Mouse (Mus musculus) spleen, adult 2 months (tissue): Measurements from ENCODE around the gene Gm17387. TPM values are rescaled to one million over a fixed set of nuclear protein-coding genes. Genes with fewer than 3 reads are reported as not detected.

Experiments used
- DNase-seq, 2 experiments: peaks; one replicate each; pipeline versions ENCODE4 v3.0.0 to v3.0.0-alpha.2; 2012 to 2021; ENCODE audit warnings: low spot score in 2 of 2, low read depth in 1 of 2
- H3K27ac ChIP-seq: fragments of 200-500 bp; 2 replicates; pipeline ENCODE4 v1.5.1; 2012; ENCODE audit warnings: low read length, inconsistent platforms; ENCODE audit not compliant: insufficient read depth
- H3K27me3 ChIP-seq: fragments of 200-500 bp; 2 replicates; pipeline ENCODE4 v1.6.1; 2012; ENCODE audit warnings: mild to moderate bottlenecking, moderate library complexity, low read length, inconsistent platforms; ENCODE audit not compliant: control insufficient read depth, insufficient read depth
- H3K36me3 ChIP-seq: fragments of 200-500 bp; 2 replicates; pipeline ENCODE4 v1.6.1; 2012; ENCODE audit warnings: mild to moderate bottlenecking, low read length, inconsistent platforms; ENCODE audit not compliant: control insufficient read depth, insufficient read depth
- H3K4me1 ChIP-seq: fragments of 200-500 bp; 2 replicates; pipeline ENCODE4 v1.6.1; 2011; ENCODE audit warnings: inconsistent platforms; ENCODE audit not compliant: control insufficient read depth, insufficient read depth, insufficient read length
- H3K4me3 ChIP-seq: fragments of 200-500 bp; 2 replicates; pipeline ENCODE4 v1.5.1; 2011; ENCODE audit warnings: mild to moderate bottlenecking, inconsistent platforms; ENCODE audit not compliant: insufficient read depth, insufficient read length; ENCODE audit errors: extremely low read depth
- CTCF ChIP-seq: fragments of 200-500 bp; IDR thresholded peaks from 2 replicates; pipeline ENCODE4 v1.5.1; 2011; ENCODE audit warnings: mild to moderate bottlenecking, inconsistent platforms; ENCODE audit not compliant: insufficient read depth, insufficient read length, insufficient replicate concordance; ENCODE audit errors: extremely low read depth
- POLR2A ChIP-seq: fragments of 200-500 bp; IDR thresholded peaks from 2 replicates; pipeline ENCODE4 v1.6.1; 2011; ENCODE audit warnings: low read depth, low read length, inconsistent platforms
- WGBS: fragments of 180-500 bp; shearing (Covaris S2); methylation state at CpG from one replicate; pipeline ENCODE4 v1.1.7; 2018; 5-methylcytosine and 5-hydroxymethylcytosine counted together
- polyA plus RNA-seq: library from polyadenylated mRNA; depleted of rRNA; stranded (reverse); fragments of >200 nt; gene quantifications from 2 replicates; pipeline ENCODE4 v1.2.3, GENCODE M21; 2012

The Gm17387 gene
- polyA plus RNA-seq, 1 experiment = not detected

- H3K36me3 ChIP-seq = no peaks in the 10 kb centered on the region
- DNase-seq = no peak
- H3K27me3 ChIP-seq = 0 out of 2 replicates have a peak, but pooled peaks cover 1% of the 10 kb centered on the region
- no peak for TF ChIP-seq CTCF
- TF ChIP-seq POLR2A = no peak
- no peak overlapping the region for H3K27ac ChIP-seq
- WGBS = 19% methylated on average over 6 of the region's 6 CpGs
- no peaks in the 10 kb centered on the region; the same call in 1 of the 2 replicates for H3K4me1 ChIP-seq
- H3K4me3 ChIP-seq = no peak overlapping the region
Measured at GRCm38 (mm10) chr7:141006446-141006845, 22.5 kb upstream of the Gm17387 start.

- Histone ChIP-seq H3K27me3 (0 out of 2 replicates have a peak, but pooled peaks cover 1% of the 10 kb centered on the region), H3K4me3 (no peak overlapping the region), H3K36me3 (no peaks in the 10 kb centered on the region), H3K27ac (no peak overlapping the region), H3K4me1 (no peaks in the 10 kb centered on the region; the same call in 1 of the 2 replicates)
- DNase-seq = no peak
- TF ChIP-seq CTCF = no peak
- no peak for TF ChIP-seq POLR2A
- WGBS = 69% methylated on average over 5 of the region's 5 CpGs
Measured at GRCm38 (mm10) chr7:141006914-141007313, 22.0 kb upstream of the Gm17387 start.

GRCm38 (mm10) chr7:141008312-141008761 lies 20.6 kb upstream of the Gm17387 start:
- no peak for TF ChIP-seq POLR2A
- DNase-seq = no peak
- Histone ChIP-seq H3K27ac (no peak overlapping the region), H3K4me3 (no peak overlapping the region), H3K4me1 (no peaks in the 10 kb centered on the region; the same call in 1 of the 2 replicates), H3K27me3 (0 out of 2 replicates have a peak, but pooled peaks cover 1% of the 10 kb centered on the region), H3K36me3 (no peaks in the 10 kb centered on the region)
- 19% methylated on average over 7 of the region's 7 CpGs for WGBS

GRCm38 (mm10) chr7:141008938-141009660 lies 19.8 kb upstream of the Gm17387 start:
- TF ChIP-seq CTCF (peak; percentile 73; the same call in 1 of the 2 replicates), POLR2A (no peak)
- peak overlapping the region; percentile 6; the same call in 1 of the 2 replicates for H3K27ac ChIP-seq
- H3K27me3 ChIP-seq = 0 out of 2 replicates have a peak, but pooled peaks cover 1% of the 10 kb centered on the region
- H3K4me1 ChIP-seq = no peaks in the 10 kb centered on the region; the same call in 1 of the 2 replicates
- peak; percentile 41 to 53 for DNase-seq
- H3K36me3 ChIP-seq = no peaks in the 10 kb centered on the region
- WGBS = 6% methylated on average over 20 of the region's 20 CpGs
- H3K4me3 ChIP-seq = no peak overlapping the region; the same call in 1 of the 2 replicates

GRCm38 (mm10) chr7:141009665-141010064 lies 19.3 kb upstream of the Gm17387 start:
- Histone ChIP-seq H3K4me1 (no peaks in the 10 kb centered on the region; the same call in 1 of the 2 replicates), H3K27ac (peak overlapping the region; percentile 44; the same call in 1 of the 2 replicates), H3K27me3 (0 out of 2 replicates have a peak, but pooled peaks cover 1% of the 10 kb centered on the region), H3K4me3 (peak overlapping the region; percentile 48), H3K36me3 (no peaks in the 10 kb centered on the region)
- 46% methylated on average over 9 of the region's 9 CpGs for WGBS
- no peak for DNase-seq
- TF ChIP-seq CTCF = no peak
- TF ChIP-seq POLR2A = no peak

GRCm38 (mm10) chr7:141010593-141010992 lies 18.3 kb upstream of the Gm17387 start, which contains the start of gene Ifitm3:
Ifitm3 (minus strand) TSS chr7:141010770.
- Histone ChIP-seq H3K27ac (peak within 1 kb of the TSS; percentile 44), H3K4me3 (peak within 1 kb of the TSS; percentile 48), H3K27me3 (0 out of 2 replicates have a peak, but pooled peaks cover 1% of the 10 kb centered on the region), H3K36me3 (no peaks in the 10 kb centered on the region), H3K4me1 (no peaks in the 10 kb centered on the region; the same call in 1 of the 2 replicates)
- 9% methylated on average over 10 of the region's 10 CpGs for WGBS
- TF ChIP-seq POLR2A (no peak; the same call in 1 of the 2 replicates), CTCF (no peak)
- DNase-seq = no peak

GRCm38 (mm10) chr7:141011238-141011770 lies 17.6 kb upstream of the Gm17387 start:
- H3K36me3 ChIP-seq = no peaks in the 10 kb centered on the region
- no peaks in the 10 kb centered on the region; the same call in 1 of the 2 replicates for H3K4me1 ChIP-seq
- H3K27me3 ChIP-seq = 0 out of 2 replicates have a peak, but pooled peaks cover 1% of the 10 kb centered on the region
- no peak overlapping the region for H3K4me3 ChIP-seq
- peak overlapping the region; percentile 44; the same call in 1 of the 2 replicates for H3K27ac ChIP-seq
- TF ChIP-seq POLR2A (no peak), CTCF (no peak)
- 79% methylated on average over 7 of the region's 7 CpGs for WGBS
- DNase-seq = no peak
